Mouse (Mus musculus) heart, embryonic 12.5 days (tissue): ENCODE data around the gene Fndc3b. TPM values are rescaled to one million over a fixed set of nuclear protein-coding genes. Genes with fewer than 3 reads are reported as not detected.

ENCODE experiments used
- ATAC-seq: fragments of 200-750 bp; cut with Nextera tagmentation; 2 replicates; pipeline ENCODE4 v1.8.0; 2017; ENCODE audit warnings: moderate TSS enrichment, moderate library complexity; ENCODE audit not compliant: insufficient number of reproducible peaks, low FRiP score
- H3K27ac ChIP-seq: fragments of 300-500 bp; sonication (generic); 2 replicates; pipeline ENCODE4 v1.5.1; 2016; ENCODE audit warnings: mild to moderate bottlenecking, moderate library complexity; ENCODE audit not compliant: poor library complexity, severe bottlenecking
- H3K27me3 ChIP-seq: fragments of 300-500 bp; sonication (generic); replicated peaks from 2 replicates; pipeline ENCODE4 v1.6.1; 2016; ENCODE audit warnings: mild to moderate bottlenecking, moderate library complexity
- H3K36me3 ChIP-seq: fragments of 300-500 bp; sonication (generic); 2 replicates; pipeline ENCODE4 v1.6.1; 2016; ENCODE audit warnings: mild to moderate bottlenecking, moderate library complexity
- H3K4me1 ChIP-seq: fragments of 300-500 bp; sonication (generic); replicated peaks from 2 replicates; pipeline ENCODE4 v1.6.1; 2016; ENCODE audit warnings: mild to moderate bottlenecking
- H3K4me2 ChIP-seq: fragments of 300-500 bp; sonication (generic); 2 replicates; pipeline ENCODE4 v1.6.1; 2016; ENCODE audit warnings: mild to moderate bottlenecking, moderate library complexity
- H3K4me3 ChIP-seq: fragments of 300-500 bp; sonication (generic); 2 replicates; pipeline ENCODE4 v1.5.1; 2016; ENCODE audit warnings: mild to moderate bottlenecking
- H3K9ac ChIP-seq: fragments of 300-500 bp; sonication (generic); 2 replicates; pipeline ENCODE4 v1.6.1; 2016; ENCODE audit warnings: mild to moderate bottlenecking, moderate library complexity
- H3K9me3 ChIP-seq: fragments of 300-500 bp; sonication (generic); replicated peaks from 2 replicates; pipeline ENCODE4 v1.6.1; 2016; ENCODE audit warnings: mild to moderate bottlenecking, moderate library complexity
- WGBS: fragments of 180-500 bp; shearing (Covaris S2); methylation state at CpG from one replicate; pipeline ENCODE4 v1.1.7; 2016; 5-methylcytosine and 5-hydroxymethylcytosine counted together
- polyA plus RNA-seq: library from polyadenylated mRNA; unstranded; fragments of >200 nt; fragmentation: Nextera tagmentation; extraction: Ambion mirVana; gene quantifications from 2 replicates; pipeline ENCODE4 v1.2.1, GENCODE M21; 2016

The Fndc3b gene
- polyA plus RNA-seq, 1 experiment from 2014 or later = 36.8 TPM

DNA sequence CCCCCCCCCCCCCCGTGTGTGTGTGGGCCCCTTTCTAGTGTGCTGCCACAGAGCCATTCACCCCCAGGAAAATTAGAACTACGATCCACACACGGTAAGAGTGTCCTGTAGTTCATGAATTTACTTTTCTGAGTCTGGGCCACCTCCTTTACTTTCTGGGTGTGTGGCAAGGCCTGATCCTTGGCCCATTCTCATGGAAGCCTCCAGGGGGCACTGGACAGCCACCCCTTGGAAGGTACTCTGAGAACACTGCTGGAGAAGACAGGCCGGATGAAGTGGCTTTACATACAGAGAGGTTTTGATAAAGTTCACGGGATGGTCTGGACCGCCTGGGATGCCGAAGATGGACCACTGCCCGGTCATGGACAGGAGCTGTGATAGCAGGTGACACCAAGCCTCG lies 262.7 kb downstream of the Fndc3b start:
- WGBS = 81% methylated on average over 9 of the region's 9 CpGs
- ATAC-seq = no peak
- Histone ChIP-seq H3K27me3 (no peaks in the 10 kb centered on the region), H3K9ac (no peak overlapping the region), H3K4me2 (no peak overlapping the region), H3K4me1 (no peaks in the 10 kb centered on the region; the same call in 1 of the 2 replicates), H3K36me3 (peaks cover 79% of the 10 kb centered on the region), H3K9me3 (no peaks in the 10 kb centered on the region), H3K4me3 (no peak overlapping the region), H3K27ac (no peak overlapping the region)

DNA sequence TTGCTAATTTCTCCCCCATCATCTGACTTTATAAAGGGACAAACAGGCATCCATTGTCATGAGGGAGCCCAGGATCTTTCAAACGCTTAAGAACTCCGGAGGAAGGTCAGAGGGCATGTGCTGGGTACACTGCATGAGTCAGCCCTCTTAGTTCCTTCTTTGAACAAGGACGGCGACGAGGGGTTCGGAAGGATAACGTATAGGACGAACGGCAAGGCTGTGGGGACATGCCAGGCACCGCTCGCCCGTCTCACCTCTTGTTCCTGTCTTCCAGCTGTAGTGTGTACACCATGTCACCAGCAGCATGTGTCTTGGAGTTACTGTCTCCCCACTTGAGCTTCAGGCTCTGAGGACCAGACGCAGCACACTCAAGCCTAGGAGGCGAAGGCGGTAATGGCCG lies 271.4 kb downstream of the Fndc3b start:
- Histone ChIP-seq H3K9me3 (no peaks in the 10 kb centered on the region), H3K36me3 (peaks cover 52% of the 10 kb centered on the region), H3K4me3 (no peak overlapping the region), H3K4me1 (peaks cover 18% of the 10 kb centered on the region; the same call in 1 of the 2 replicates), H3K27me3 (no peaks in the 10 kb centered on the region), H3K27ac (no peak overlapping the region), H3K4me2 (no peak overlapping the region), H3K9ac (no peak overlapping the region)
- ATAC-seq = no peak
- 79% methylated on average over 16 of the region's 16 CpGs for WGBS

- H3K27me3 ChIP-seq = no peaks in the 10 kb centered on the region
- H3K4me1 ChIP-seq = peaks cover 28% of the 10 kb centered on the region
- no peak overlapping the region for H3K27ac ChIP-seq
- ATAC-seq = no peak
- no peaks in the 10 kb centered on the region for H3K9me3 ChIP-seq
- WGBS = 70% methylated on average over 6 of the region's 6 CpGs
- no peak overlapping the region for H3K9ac ChIP-seq
- H3K36me3 ChIP-seq = peaks cover 72% of the 10 kb centered on the region
- H3K4me2 ChIP-seq = no peak overlapping the region
- H3K4me3 ChIP-seq = no peak overlapping the region
Observed at GRCm38 (mm10) chr3:27435096-27435620, 275.9 kb downstream of the Fndc3b start.

GRCm38 (mm10) chr3:27432981-27433380 lies 278.1 kb downstream of the Fndc3b start:
- peaks cover 25% of the 10 kb centered on the region for H3K4me1 ChIP-seq
- H3K27ac ChIP-seq = no peak overlapping the region
- no peak overlapping the region for H3K4me3 ChIP-seq
- no peak overlapping the region for H3K4me2 ChIP-seq
- no peaks in the 10 kb centered on the region for H3K27me3 ChIP-seq
- H3K36me3 ChIP-seq = peaks cover 70% of the 10 kb centered on the region
- no peak for ATAC-seq
- no peaks in the 10 kb centered on the region for H3K9me3 ChIP-seq
- H3K9ac ChIP-seq = no peak overlapping the region
- WGBS = 83% methylated on average over 3 of the region's 3 CpGs

- Histone ChIP-seq H3K4me3 (no peak overlapping the region), H3K4me1 (peaks cover 11% of the 10 kb centered on the region), H3K9me3 (no peaks in the 10 kb centered on the region), H3K4me2 (no peak overlapping the region), H3K36me3 (peaks cover 76% of the 10 kb centered on the region), H3K9ac (no peak overlapping the region), H3K27ac (no peak overlapping the region), H3K27me3 (no peaks in the 10 kb centered on the region)
- no peak for ATAC-seq
- 78% methylated on average over 13 of the region's 13 CpGs for WGBS
Observed at GRCm38 (mm10) chr3:27430621-27431263, 280.4 kb downstream of the Fndc3b start.

DNA sequence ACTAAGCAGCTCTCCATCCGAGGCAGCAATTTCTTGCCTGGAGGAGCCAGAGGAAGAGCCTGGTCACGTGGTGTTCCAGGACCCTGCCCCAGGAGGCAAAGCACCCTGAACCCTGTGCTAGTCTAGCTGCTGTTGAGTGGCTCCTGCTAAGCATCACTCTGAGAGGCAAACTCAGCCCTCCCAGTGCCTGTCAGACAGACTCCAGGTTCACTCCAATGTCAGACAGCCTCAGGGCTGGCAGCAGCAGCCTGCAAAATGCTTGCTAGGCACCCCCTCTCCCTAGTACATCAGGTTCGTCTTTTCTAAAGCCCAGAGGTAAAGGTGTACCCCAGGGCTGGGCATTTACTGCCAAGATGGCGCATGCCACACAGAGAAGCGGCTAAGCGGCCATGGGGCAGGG lies 283.7 kb downstream of the Fndc3b start:
- Histone ChIP-seq H3K9me3 (no peaks in the 10 kb centered on the region), H3K4me3 (no peak overlapping the region), H3K4me2 (no peak overlapping the region), H3K27me3 (no peaks in the 10 kb centered on the region), H3K9ac (no peak overlapping the region), H3K27ac (no peak overlapping the region), H3K4me1 (peaks cover 10% of the 10 kb centered on the region), H3K36me3 (peaks cover 86% of the 10 kb centered on the region)
- 79% methylated on average over 6 of the region's 6 CpGs for WGBS
- no peak for ATAC-seq

DNA sequence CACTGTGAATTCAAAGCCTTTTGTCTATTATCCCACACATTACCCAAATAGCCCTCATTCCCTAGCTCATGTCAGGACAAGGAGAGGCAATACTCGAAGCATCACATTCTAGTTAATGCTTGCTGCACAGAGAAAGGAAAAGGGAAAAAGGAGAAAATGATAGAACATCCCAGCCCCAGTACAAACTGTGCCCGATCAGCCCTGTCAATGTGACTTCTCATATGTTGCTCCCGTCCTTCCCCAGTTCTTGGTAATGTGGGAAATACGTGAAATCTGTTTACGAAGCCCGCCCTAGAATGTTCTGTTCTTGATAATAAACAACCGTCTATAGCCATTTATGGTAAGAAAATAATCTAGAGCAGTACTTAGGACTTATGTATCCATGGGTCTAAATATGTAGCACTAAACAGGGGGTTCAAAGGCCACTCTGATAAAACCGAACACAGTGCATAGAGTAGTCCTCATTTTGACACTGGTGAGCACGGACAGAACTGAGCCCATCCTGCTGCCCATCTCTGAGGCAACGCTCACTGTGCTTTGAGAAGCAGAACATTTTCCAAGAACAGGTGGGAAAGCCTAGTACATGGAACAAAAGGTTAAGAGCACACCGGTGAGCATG lies 286.9 kb downstream of the Fndc3b start:
- WGBS = 84% methylated on average over 11 of the region's 11 CpGs
- peaks cover 77% of the 10 kb centered on the region for H3K36me3 ChIP-seq
- H3K9me3 ChIP-seq = no peaks in the 10 kb centered on the region
- no peak overlapping the region for H3K4me2 ChIP-seq
- no peak overlapping the region for H3K9ac ChIP-seq
- H3K4me1 ChIP-seq = no peaks in the 10 kb centered on the region
- no peaks in the 10 kb centered on the region for H3K27me3 ChIP-seq
- no peak for ATAC-seq
- H3K27ac ChIP-seq = no peak overlapping the region
- H3K4me3 ChIP-seq = no peak overlapping the region

DNA sequence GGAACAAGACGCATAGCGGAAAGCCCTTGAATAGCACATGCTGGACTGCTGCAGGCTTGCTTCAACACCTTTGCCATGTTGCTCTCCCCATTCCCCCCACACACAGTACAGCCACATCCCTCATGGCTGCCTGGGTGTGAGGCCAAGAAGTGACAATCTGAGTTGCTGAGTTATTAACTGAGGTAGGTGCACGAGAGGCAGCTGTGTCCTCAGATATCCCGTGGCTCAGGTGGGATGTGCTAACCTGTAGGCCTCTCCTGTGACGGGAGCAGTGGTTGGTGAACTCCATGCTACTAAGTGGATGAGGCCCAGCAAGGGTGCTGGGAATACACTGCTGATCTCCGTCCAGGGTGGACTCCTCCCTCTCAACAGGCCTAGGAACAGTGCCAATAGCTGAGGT lies 288.6 kb downstream of the Fndc3b start:
- Histone ChIP-seq H3K36me3 (peaks cover 79% of the 10 kb centered on the region), H3K4me1 (no peaks in the 10 kb centered on the region), H3K27me3 (no peaks in the 10 kb centered on the region), H3K9ac (no peak overlapping the region), H3K4me2 (no peak overlapping the region), H3K4me3 (no peak overlapping the region), H3K27ac (no peak overlapping the region), H3K9me3 (no peaks in the 10 kb centered on the region)
- ATAC-seq = no peak
- 83% methylated on average over 6 of the region's 6 CpGs for WGBS

- no peak for ATAC-seq
- Histone ChIP-seq H3K36me3 (peaks cover 75% of the 10 kb centered on the region), H3K9me3 (no peaks in the 10 kb centered on the region), H3K27me3 (no peaks in the 10 kb centered on the region), H3K4me2 (no peak overlapping the region), H3K4me3 (no peak overlapping the region), H3K4me1 (no peaks in the 10 kb centered on the region), H3K9ac (no peak overlapping the region), H3K27ac (no peak overlapping the region)
- 79% methylated on average over 12 of the region's 12 CpGs for WGBS
Observed at GRCm38 (mm10) chr3:27421980-27422379, 289.1 kb downstream of the Fndc3b start.

- no peak overlapping the region for H3K27ac ChIP-seq
- no peaks in the 10 kb centered on the region for H3K9me3 ChIP-seq
- no peak overlapping the region for H3K4me2 ChIP-seq
- H3K36me3 ChIP-seq = peaks cover 54% of the 10 kb centered on the region
- H3K9ac ChIP-seq = no peak overlapping the region
- no peaks in the 10 kb centered on the region for H3K27me3 ChIP-seq
- ATAC-seq = no peak
- WGBS = 96% methylated on average over 8 of the region's 8 CpGs
- no peaks in the 10 kb centered on the region for H3K4me1 ChIP-seq
- no peak overlapping the region for H3K4me3 ChIP-seq
Observed at GRCm38 (mm10) chr3:27418602-27419001, 292.5 kb downstream of the Fndc3b start.

- 88% methylated on average over 10 of the region's 10 CpGs for WGBS
- no peak for ATAC-seq
- Histone ChIP-seq H3K4me2 (no peak overlapping the region), H3K27ac (no peak overlapping the region), H3K9me3 (no peaks in the 10 kb centered on the region), H3K4me1 (no peaks in the 10 kb centered on the region), H3K9ac (no peak overlapping the region), H3K27me3 (no peaks in the 10 kb centered on the region), H3K4me3 (no peak overlapping the region), H3K36me3 (peaks cover 43% of the 10 kb centered on the region)
Observed at GRCm38 (mm10) chr3:27416786-27417185, 294.3 kb downstream of the Fndc3b start.
